Mouse (Mus musculus) embryonic stem cell, embryonic (primary cell): ENCODE data around the gene Sspn.

Experiments used
- CTCF ChIA-PET, 4 experiments: fragments of 300-600 bp in 2 of 4; fragments of 350-600 bp in 2 of 4; sonication (Branson Sonifier 250); formaldehyde crosslinking; loops; one replicate each; lab custom pipeline; 2022; ENCODE audit warnings: inconsistent platforms in 2 of 4; lab: Charles Lee
- POLR2A ChIA-PET, 4 experiments: fragments of 300-600 bp in 2 of 4; fragments of 350-600 bp in 2 of 4; sonication (Branson Sonifier 250); formaldehyde crosslinking; loops; one replicate each; lab custom pipeline; 2022; ENCODE audit warnings: antibody characterized with exemption in 4 of 4, inconsistent platforms in 1 of 4; lab: Charles Lee

Gene Sspn

DNA sequence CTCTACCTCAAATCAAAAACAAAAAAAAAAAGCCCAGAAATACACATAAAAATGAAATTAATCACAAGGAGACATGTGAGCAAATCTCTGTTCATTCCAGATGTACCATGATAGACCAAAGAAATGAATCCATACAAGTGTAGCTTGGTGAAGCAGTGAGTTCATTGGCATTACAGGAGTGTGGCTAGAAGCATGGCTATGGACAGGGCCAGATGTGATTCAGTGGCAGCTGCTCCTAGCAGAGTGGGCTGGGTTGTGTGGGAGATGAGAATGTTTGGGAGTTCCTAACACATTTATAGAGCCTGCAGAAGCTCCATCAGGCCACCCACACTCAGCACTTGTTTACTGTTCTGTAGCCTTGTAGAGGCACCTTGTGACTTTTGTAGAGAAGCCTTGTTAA is 19.2 kb upstream of the Sspn start:
- ChIA-PET CTCF (interaction anchor here in 2 of 4 experiments (0.6 to 1.2 kb wide), 4 partner anchors 57 to 1205 kb away, joined by 3 to 4 read pairs (median 4); no protein-coding TSS in a partner anchor), POLR2A (interaction anchor here in 2 of 4 experiments (0.7 to 2.1 kb wide), 2 partner anchors 18 to 1781 kb away, joined by 4 to 6 read pairs; no protein-coding TSS in a partner anchor)

GRCm38 (mm10) chr6:145915435-145915834 is 16.0 kb upstream of the Sspn start:
- ChIA-PET POLR2A (no interaction called here), CTCF (no interaction called here)

- ChIA-PET CTCF (no interaction called here), POLR2A (interaction anchor here in 1 of 4 experiments (0.6 kb wide), 1 partner anchor 51 kb away, joined by 3 read pairs; the partner anchor contains the start of gene Bhlhe41)
Observed at GRCm38 (mm10) chr6:145916401-145916800, 15.0 kb upstream of the Sspn start.

- ChIA-PET CTCF (no interaction called here), POLR2A (no interaction called here)
Observed at GRCm38 (mm10) chr6:145918236-145918635, 13.2 kb upstream of the Sspn start.

DNA sequence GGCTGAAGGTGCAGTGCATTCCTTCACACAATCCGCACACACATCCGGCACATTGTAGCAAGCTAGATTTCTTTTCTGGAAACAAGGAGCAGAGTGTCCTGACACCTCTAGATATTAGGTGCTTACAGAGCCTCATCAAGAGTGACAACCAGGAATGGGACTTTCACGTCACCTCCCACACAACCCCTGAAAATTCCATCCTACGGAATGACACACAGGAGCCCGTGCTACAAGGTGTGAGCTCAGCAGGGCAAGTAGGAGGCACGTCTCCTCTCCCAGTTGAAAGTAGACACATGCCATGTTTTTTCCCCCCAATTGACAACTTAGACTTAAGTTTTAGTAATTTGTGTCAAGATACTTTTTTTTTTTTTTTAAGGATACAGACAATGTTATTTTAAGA is 7.8 kb upstream of the Sspn start:
- ChIA-PET POLR2A (no interaction called here), CTCF (no interaction called here)

GRCm38 (mm10) chr6:145934001-145934696 is 2.7 kb downstream of the Sspn start:
- POLR2A ChIA-PET = interaction anchor here in 2 of 4 experiments (1.0 to 1.9 kb wide), 3 partner anchors 24 to 78 kb away, joined by 3 to 8 read pairs (median 3); no protein-coding TSS in a partner anchor
- CTCF ChIA-PET = interaction anchor here in 1 of 4 experiments (0.6 to 0.8 kb wide), 2 partner anchors 45 to 108 kb away, joined by 4 to 9 read pairs; no protein-coding TSS in a partner anchor

GRCm38 (mm10) chr6:145934697-145935240 is 3.3 kb downstream of the Sspn start:
- CTCF ChIA-PET = no interaction called here
- POLR2A ChIA-PET = interaction anchor here in 3 of 4 experiments (1.0 to 1.9 kb wide), 5 partner anchors 23 to 78 kb away, joined by 3 to 8 read pairs (median 4); no protein-coding TSS in a partner anchor

- CTCF ChIA-PET = no interaction called here
- POLR2A ChIA-PET = interaction anchor here in 3 of 4 experiments (0.9 to 1.9 kb wide), 5 partner anchors 12 to 80 kb away, joined by 3 to 8 read pairs (median 5); no protein-coding TSS in a partner anchor
Observed at GRCm38 (mm10) chr6:145935912-145936311, 4.5 kb downstream of the Sspn start.

- ChIA-PET CTCF (no interaction called here), POLR2A (interaction anchor here in 1 of 4 experiments (1.2 to 1.8 kb wide), 2 partner anchors 26 to 62 kb away, joined by 5 read pairs; no protein-coding TSS in a partner anchor)
Observed at GRCm38 (mm10) chr6:145936511-145936910, 5.1 kb downstream of the Sspn start.

GRCm38 (mm10) chr6:145940852-145941251 is 9.4 kb downstream of the Sspn start:
- ChIA-PET POLR2A (interaction anchor here in 1 of 4 experiments (1.2 kb wide), 1 partner anchor 61 kb away, joined by 3 read pairs; no protein-coding TSS in a partner anchor), CTCF (interaction anchor here in 2 of 4 experiments (0.6 to 1.0 kb wide), 4 partner anchors 124 to 1937 kb away, joined by 3 to 7 read pairs (median 3); no protein-coding TSS in a partner anchor)

GRCm38 (mm10) chr6:145942263-145942966 is 11.0 kb downstream of the Sspn start:
- POLR2A ChIA-PET = interaction anchor here in 1 of 4 experiments (0.6 kb wide), 1 partner anchor 14 kb away, joined by 3 read pairs; no protein-coding TSS in a partner anchor
- CTCF ChIA-PET = no interaction called here

- ChIA-PET CTCF (no interaction called here), POLR2A (interaction anchor here in 1 of 4 experiments (0.6 kb wide), 1 partner anchor 16 kb away, joined by 3 read pairs; no protein-coding TSS in a partner anchor)
Observed at GRCm38 (mm10) chr6:145943414-145943813, 12.0 kb downstream of the Sspn start.

- CTCF ChIA-PET = interaction anchor here in 1 of 4 experiments (1.7 kb wide), 1 partner anchor 24 kb away, joined by 6 read pairs; no protein-coding TSS in a partner anchor
- POLR2A ChIA-PET = interaction anchor here in 1 of 4 experiments (0.7 kb wide), 1 partner anchor 172 kb away, joined by 6 read pairs; no protein-coding TSS in a partner anchor
Observed at GRCm38 (mm10) chr6:145945700-145946344, 14.4 kb downstream of the Sspn start.

GRCm38 (mm10) chr6:145949049-145949448 is 17.6 kb downstream of the Sspn start:
- POLR2A ChIA-PET = interaction anchor here in 1 of 4 experiments (1.0 kb wide), 1 partner anchor 14 kb away, joined by 3 read pairs; no protein-coding TSS in a partner anchor
- CTCF ChIA-PET = no interaction called here

- POLR2A ChIA-PET = interaction anchor here in 1 of 4 experiments (1.6 kb wide), 1 partner anchor 8 kb away, joined by 4 read pairs; no protein-coding TSS in a partner anchor
- CTCF ChIA-PET = no interaction called here
Observed at GRCm38 (mm10) chr6:145950626-145951025, 19.2 kb downstream of the Sspn start.

GRCm38 (mm10) chr6:145952594-145952993 is 21.2 kb downstream of the Sspn start:
- ChIA-PET CTCF (interaction anchor here in 1 of 4 experiments (0.5 kb wide), 1 partner anchor 32 kb away, joined by 4 read pairs; no protein-coding TSS in a partner anchor), POLR2A (no interaction called here)

DNA sequence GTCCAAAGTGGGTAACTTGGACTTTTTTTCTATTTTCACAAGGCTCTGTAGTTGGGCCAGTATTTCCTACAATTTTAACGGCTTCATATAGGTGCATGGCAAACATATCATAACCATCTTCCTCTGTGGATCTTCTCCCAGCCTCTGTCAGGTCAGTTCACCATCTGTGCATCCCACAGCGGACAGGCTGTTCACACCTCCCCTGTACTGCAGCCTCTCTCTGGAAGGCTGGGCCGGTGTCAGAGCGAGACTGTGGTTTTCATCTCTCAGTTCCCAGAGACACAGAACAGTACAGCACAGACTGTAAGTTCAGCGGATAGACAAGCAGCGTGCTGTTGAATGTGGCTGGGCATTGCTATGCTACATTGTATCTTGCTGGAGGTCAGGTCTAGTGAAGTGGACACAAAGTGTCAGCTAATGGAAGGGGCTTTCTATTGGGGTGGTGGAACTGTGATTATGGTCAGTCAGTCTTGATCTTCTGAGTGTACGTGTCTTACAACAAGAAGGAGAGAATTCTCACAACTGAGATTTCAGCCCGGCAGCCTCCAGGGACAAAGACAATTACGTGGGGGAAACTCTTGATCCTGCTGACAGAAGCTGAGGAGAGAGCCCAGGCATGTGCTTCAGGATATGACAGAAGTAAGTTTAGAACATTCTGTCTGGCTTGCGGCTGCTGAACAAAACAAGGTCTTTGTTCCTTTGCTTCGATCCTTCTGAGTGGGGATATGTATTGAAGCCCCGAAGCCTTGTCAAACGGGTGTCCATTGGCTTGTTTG is 21.9 kb downstream of the Sspn start:
- ChIA-PET CTCF (interaction anchor here in 1 of 4 experiments (0.5 kb wide), 1 partner anchor 31 kb away, joined by 4 read pairs; no protein-coding TSS in a partner anchor), POLR2A (no interaction called here)
